Mouse (Mus musculus) CH12.LX (cell line): ENCODE measurements around the gene Btbd17. TPM values are rescaled to one million over a fixed set of nuclear protein-coding genes. Genes with fewer than 3 reads are reported as not detected.

Experiments used
- DNase-seq: peaks from one replicate; pipeline ENCODE4 v3.0.0-alpha.2; 2013; ENCODE audit errors: extremely low read depth
- H3K27ac ChIP-seq: 2 replicates; pipeline ENCODE4 v1.5.1; 2012; ENCODE audit warnings: low read depth, mild to moderate bottlenecking, control low read depth, moderate library complexity; ENCODE audit not compliant: insufficient read depth
- H3K27me3 ChIP-seq: replicated peaks from 2 replicates; pipeline ENCODE3; 2012; ENCODE audit warnings: inconsistent platforms
- H3K36me3 ChIP-seq, 2 experiments: replicated peaks in 1 of 2; 2 replicates each; pipeline versions ENCODE3 to v1.6.1; 2012; ENCODE audit warnings: inconsistent platforms in 1 of 2, low read length in 1 of 2, mild to moderate bottlenecking in 1 of 2, mixed read lengths in 1 of 2, moderate library complexity in 1 of 2; ENCODE audit not compliant: control insufficient read depth in 1 of 2, insufficient read depth in 1 of 2
- H3K4me1 ChIP-seq, 2 experiments: 2 replicates each; pipeline ENCODE4 v1.6.1; 2012; ENCODE audit warnings: inconsistent platforms in 1 of 2, moderate library complexity in 1 of 2; ENCODE audit not compliant: insufficient read depth in 2 of 2, control insufficient read depth in 1 of 2
- H3K4me2 ChIP-seq: 2 replicates; pipeline ENCODE4 v1.6.1; 2012; ENCODE audit warnings: low read depth, mild to moderate bottlenecking, control low read depth; ENCODE audit not compliant: poor library complexity, insufficient read depth, severe bottlenecking
- H3K4me3 ChIP-seq, 3 experiments: fragments of 150-350 bp in 1 of 3; sonication (generic) in 1 of 3; replicated peaks in 1 of 3; 2 replicates each; pipeline versions ENCODE3 to v1.5.1; 2011 to 2012; ENCODE audit warnings: low read depth in 2 of 3, low read length in 2 of 3, mild to moderate bottlenecking in 2 of 3, moderate library complexity in 2 of 3, control low read depth in 1 of 3, improper control_type of control experiment in 1 of 3, inconsistent platforms in 1 of 3, mixed read lengths in 1 of 3; ENCODE audit not compliant: poor library complexity in 1 of 3
- H3K79me2 ChIP-seq: replicated peaks from 2 replicates; pipeline ENCODE4 v1.6.1; 2012; ENCODE audit warnings: mild to moderate bottlenecking, moderate library complexity; ENCODE audit not compliant: control insufficient read depth, poor library complexity, insufficient read depth, severe bottlenecking; ENCODE audit errors: extremely low read depth
- H3K9ac ChIP-seq: 2 replicates; pipeline ENCODE4 v1.6.1; 2012; ENCODE audit warnings: low read depth, mild to moderate bottlenecking, control low read depth, moderate library complexity; ENCODE audit not compliant: insufficient read depth
- H3K9me3 ChIP-seq: replicated peaks from 2 replicates; pipeline ENCODE3; 2012; ENCODE audit warnings: low read length, inconsistent platforms, mixed read lengths
- BHLHE40 ChIP-seq: IDR thresholded peaks from 2 replicates; pipeline ENCODE4 v1.6.1; 2011; ENCODE audit warnings: mild to moderate bottlenecking, low read depth, low read length, improper control_type of control experiment
- CHD2 ChIP-seq: IDR thresholded peaks from 2 replicates; pipeline ENCODE4 v1.6.1; 2011; ENCODE audit warnings: low read length, improper control_type of control experiment
- CTCF ChIP-seq, 2 experiments: IDR thresholded peaks in 1 of 2; conservative IDR thresholded peaks in 1 of 2; 2 replicates each; pipeline ENCODE4 v1.5.1; 2011 to 2012; ENCODE audit warnings: low read depth in 2 of 2, low read length in 2 of 2, improper control_type of control experiment in 1 of 2, inconsistent platforms in 1 of 2, mild to moderate bottlenecking in 1 of 2, moderate library complexity in 1 of 2
- ELF1 ChIP-seq: IDR thresholded peaks from 2 replicates; pipeline ENCODE4 v1.6.1; 2014; ENCODE audit warnings: low read depth, mild to moderate bottlenecking, inconsistent platforms, low read length, improper control_type of control experiment
- ETS1 ChIP-seq: conservative IDR thresholded peaks from 2 replicates; pipeline ENCODE4 v1.6.1; 2012; ENCODE audit warnings: low read depth, mild to moderate bottlenecking, inconsistent platforms, low read length, improper control_type of control experiment, moderate library complexity
- GABPA ChIP-seq: IDR thresholded peaks from 2 replicates; pipeline ENCODE4 v1.6.1; 2012; ENCODE audit warnings: low read depth, low read length, improper control_type of control experiment, inconsistent platforms; ENCODE audit not compliant: insufficient replicate concordance
- HCFC1 ChIP-seq: IDR thresholded peaks from 2 replicates; pipeline ENCODE4 v1.6.1; 2012; ENCODE audit warnings: low read depth, mild to moderate bottlenecking, inconsistent platforms, low read length, improper control_type of control experiment
- IRF4 ChIP-seq: IDR thresholded peaks from 2 replicates; pipeline ENCODE4 v1.6.1; 2014; ENCODE audit warnings: low read depth, mild to moderate bottlenecking, inconsistent platforms, low read length, improper control_type of control experiment
- JUN ChIP-seq: IDR thresholded peaks from 2 replicates; pipeline ENCODE4 v1.6.1; 2011; ENCODE audit warnings: low read depth, mild to moderate bottlenecking, low read length, improper control_type of control experiment, moderate library complexity; ENCODE audit not compliant: insufficient read depth
- JUND ChIP-seq: conservative IDR thresholded peaks from 2 replicates; pipeline ENCODE4 v1.6.1; 2011; ENCODE audit warnings: low read depth, low read length, improper control_type of control experiment
- KAT2A ChIP-seq: IDR thresholded peaks from 2 replicates; pipeline ENCODE4 v1.6.1; 2012; ENCODE audit warnings: low read length, improper control_type of control experiment, inconsistent platforms; ENCODE audit not compliant: insufficient replicate concordance
- MAZ ChIP-seq: IDR thresholded peaks from 2 replicates; pipeline ENCODE4 v1.6.1; 2012; ENCODE audit warnings: low read depth, mild to moderate bottlenecking, inconsistent platforms, low read length, improper control_type of control experiment, moderate library complexity
- MEF2A ChIP-seq: IDR thresholded peaks from 2 replicates; pipeline ENCODE4 v1.6.1; 2014; ENCODE audit warnings: low read depth, mild to moderate bottlenecking, inconsistent platforms, low read length, improper control_type of control experiment, borderline replicate concordance
- MXI1 ChIP-seq: IDR thresholded peaks from 2 replicates; pipeline ENCODE4 v1.6.1; 2011; ENCODE audit warnings: mild to moderate bottlenecking, low read depth, low read length, improper control_type of control experiment
- MYC ChIP-seq: IDR thresholded peaks from 2 replicates; pipeline ENCODE4 v1.6.1; 2011; ENCODE audit warnings: low read depth, mild to moderate bottlenecking, improper control_type of control experiment, low read length
- NELFE ChIP-seq: IDR thresholded peaks from 2 replicates; pipeline ENCODE4 v1.6.1; 2011; ENCODE audit warnings: low read depth, low read length, improper control_type of control experiment
- NRF1 ChIP-seq: IDR thresholded peaks from 2 replicates; pipeline ENCODE4 v1.6.1; 2014; ENCODE audit warnings: low read depth, mild to moderate bottlenecking, inconsistent platforms, low read length, improper control_type of control experiment, moderate library complexity
- PAX5 ChIP-seq: IDR thresholded peaks from 2 replicates; pipeline ENCODE4 v1.6.1; 2012; ENCODE audit warnings: low read length, inconsistent platforms, mixed read lengths
- POLR2A ChIP-seq: IDR thresholded peaks from 2 replicates; pipeline ENCODE4 v1.6.1; 2011; ENCODE audit warnings: low read depth, mild to moderate bottlenecking, improper control_type of control experiment, low read length
- RAD21 ChIP-seq: IDR thresholded peaks from 2 replicates; pipeline ENCODE4 v1.6.1; 2011; ENCODE audit warnings: low read depth, mild to moderate bottlenecking, low read length, improper control_type of control experiment, moderate library complexity
- RCOR1 ChIP-seq: conservative IDR thresholded peaks from 2 replicates; pipeline ENCODE4 v1.6.1; 2012; ENCODE audit warnings: low read depth, mild to moderate bottlenecking, inconsistent platforms, low read length, improper control_type of control experiment
- SIN3A ChIP-seq: IDR thresholded peaks from 2 replicates; pipeline ENCODE4 v1.6.1; 2012; ENCODE audit warnings: low read length, improper control_type of control experiment, inconsistent platforms
- SMC3 ChIP-seq: IDR thresholded peaks from 2 replicates; pipeline ENCODE4 v1.6.1; 2011; ENCODE audit warnings: low read depth, low read length, improper control_type of control experiment
- TCF12 ChIP-seq: IDR thresholded peaks from 2 replicates; pipeline ENCODE4 v1.6.1; 2014; ENCODE audit warnings: low read depth, mild to moderate bottlenecking, inconsistent platforms, low read length, improper control_type of control experiment
- USF1 ChIP-seq: IDR thresholded peaks from 2 replicates; pipeline ENCODE4 v1.6.1; 2014; ENCODE audit warnings: low read depth, mild to moderate bottlenecking, inconsistent platforms, low read length, improper control_type of control experiment
- ZNF384 ChIP-seq: IDR thresholded peaks from 2 replicates; pipeline ENCODE4 v1.6.1; 2012; ENCODE audit warnings: low read depth, low read length, improper control_type of control experiment, inconsistent platforms
- dilution Hi-C: fragments of 300-500 bp; cut with MboI; formaldehyde crosslinking; loops from 2 replicates; pipeline ENCODE4 v1.14.3; 2020; ENCODE audit warnings: low sequenced_read_pairs; ENCODE audit not compliant: extremely low pct_unique_long_range_greater_than_20kb, extremely low pct_ligation_motif_present
- in situ Hi-C: fragments of 300-500 bp; cut with MboI; formaldehyde crosslinking; loops from 3 replicates; pipeline ENCODE4 v1.14.3; 2019; ENCODE audit warnings: low sequenced_read_pairs, low pct_ligation_motif_present, low pct_unique_long_range_greater_than_20kb, mixed read lengths
- polyA plus RNA-seq: library from polyadenylated mRNA; unstranded; fragments of >175 nt; gene quantifications from 2 replicates; pipeline ENCODE4 v1.2.1, GENCODE M21; 2012; ENCODE audit warnings: low read depth; ENCODE audit not compliant: insufficient read length
- total RNA-seq, 2 experiments: library from RNA; depleted of rRNA; stranded (reverse); fragments of 300-350 nt in 1 of 2; fragments of >200 nt in 1 of 2; gene quantifications; 2 replicates each; pipeline ENCODE4 v1.2.3; 2012 to 2014

Gene Btbd17
- total and polyA plus RNA-seq, 3 experiments = not detected

DNA sequence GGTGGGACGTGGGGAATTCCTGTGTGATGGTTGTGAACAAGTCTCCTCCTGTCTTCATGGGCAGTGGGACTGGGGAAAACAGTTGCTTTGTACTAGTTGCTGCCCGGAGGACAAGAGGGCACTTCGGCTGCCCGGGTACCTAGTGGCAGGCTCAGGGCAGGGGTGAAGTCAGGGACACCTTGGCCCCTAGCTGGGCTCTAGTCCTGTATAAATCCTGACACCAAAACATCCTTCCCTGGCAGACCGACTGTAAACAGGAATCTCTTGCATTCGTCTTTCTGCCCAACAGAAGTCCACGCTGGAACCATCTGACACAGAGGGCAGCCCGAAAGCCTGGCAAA is 34.7 kb upstream of the Btbd17 start:
- H3K27me3 ChIP-seq = peaks cover 7% of the 10 kb centered on the region
- DNase-seq = no peak
- TF ChIP-seq HCFC1 = no peak
- no peak for TF ChIP-seq CHD2
- no peak for TF ChIP-seq PAX5
- no peak for TF ChIP-seq MEF2A
- TF ChIP-seq JUN = no peak
- no peak for TF ChIP-seq USF1
- no peak for TF ChIP-seq SMC3
- no peak for TF ChIP-seq NRF1
- no peak for TF ChIP-seq ETS1
- no peak for TF ChIP-seq MYC
- no peak for TF ChIP-seq MAZ
- no peak for TF ChIP-seq MXI1
- no peak for TF ChIP-seq IRF4
- TF ChIP-seq RAD21 = no peak
- TF ChIP-seq SIN3A = no peak
- TF ChIP-seq RCOR1 = no peak
- no peak for TF ChIP-seq BHLHE40
- no peak for TF ChIP-seq JUND
- no peak for TF ChIP-seq KAT2A
- no peak for TF ChIP-seq TCF12
- no peaks in the 10 kb centered on the region for H3K79me2 ChIP-seq
- H3K4me2 ChIP-seq = no peak overlapping the region
- H3K36me3 ChIP-seq = no peaks in the 10 kb centered on the region
- no peak overlapping the region for H3K9ac ChIP-seq
- no peak overlapping the region for H3K27ac ChIP-seq
- dilution Hi-C loops = no loop called here
- in situ Hi-C loops = no loop called here
- H3K4me3 ChIP-seq = no peak overlapping the region
- H3K4me1 ChIP-seq = peaks cover 0 to 18% of the 10 kb centered on the region in 2 experiments; a peak in 2 of 4 replicates
- no peaks in the 10 kb centered on the region for H3K9me3 ChIP-seq

DNA sequence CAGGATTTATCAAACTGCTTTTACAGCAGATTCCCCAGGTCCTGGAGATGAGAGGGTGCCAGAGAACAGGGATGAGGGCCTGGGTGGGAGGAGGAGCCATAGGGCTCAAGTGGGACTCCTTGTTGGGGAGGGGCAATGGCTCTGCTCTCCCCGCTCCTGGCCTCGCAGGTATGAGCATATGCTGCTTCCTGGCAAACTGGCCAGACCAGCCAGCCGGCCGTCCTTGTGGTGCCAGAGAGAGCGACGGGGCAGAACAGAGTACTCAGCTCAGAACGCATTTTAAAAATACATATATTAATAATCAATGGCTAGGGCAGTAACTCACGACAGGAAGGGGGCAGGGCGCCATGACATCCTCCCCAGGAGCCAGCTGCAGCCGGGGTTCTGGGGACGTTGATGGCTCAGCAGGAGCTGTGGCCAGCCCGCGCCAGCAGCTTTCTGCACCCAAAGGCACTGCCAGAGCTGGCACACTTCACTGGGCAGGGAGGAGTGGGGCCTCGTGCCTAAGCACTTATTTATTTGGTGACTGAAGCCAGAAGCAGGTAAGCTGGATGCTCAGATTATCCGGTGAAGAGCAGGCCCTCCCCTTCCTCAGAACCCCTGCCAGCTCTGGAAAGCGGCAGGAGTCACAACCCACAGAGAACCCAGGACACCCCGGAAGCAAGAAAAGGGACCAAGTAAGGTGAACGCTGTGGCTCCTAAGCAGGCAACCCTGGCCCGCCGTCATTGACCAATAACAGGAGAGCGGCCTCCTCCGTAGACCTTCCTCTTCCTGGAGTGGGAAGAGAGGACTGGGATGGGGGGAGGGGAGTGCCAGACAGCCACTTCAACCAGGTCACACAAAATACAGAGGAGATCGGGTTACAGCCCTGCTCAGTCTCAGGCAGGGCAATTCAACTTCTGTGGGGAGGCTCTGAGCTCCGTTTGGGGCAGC is 34.0 kb upstream of the Btbd17 start:
- Histone ChIP-seq H3K36me3 (no peaks in the 10 kb centered on the region), H3K4me2 (no peak overlapping the region), H3K9me3 (no peaks in the 10 kb centered on the region), H3K79me2 (no peaks in the 10 kb centered on the region), H3K4me1 (peaks cover 0 to 18% of the 10 kb centered on the region in 2 experiments; a peak in 2 of 4 replicates), H3K9ac (no peak overlapping the region), H3K27me3 (peaks cover 7% of the 10 kb centered on the region), H3K27ac (no peak overlapping the region), H3K4me3 (no peak overlapping the region)
- dilution Hi-C loops (no loop called here), in situ Hi-C loops (no loop called here)
- DNase-seq = no peak
- TF ChIP-seq MEF2A (no peak), NELFE (no peak), CTCF (conservative IDR thresholded peaks at IDR 0.05 in 1 of 2, IDR thresholded peaks at IDR 0.05 in 1 of 2; ENCODE audit: low read depth in 2 of 2, low read length in 2 of 2) (no peak), ZNF384 (no peak), JUND (no peak), GABPA (no peak), ELF1 (no peak), TCF12 (no peak), NRF1 (no peak), RAD21 (no peak), POLR2A (no peak)
- TF ChIP-seq, all 38 proteins: peak for 0
